Mouse (Mus musculus) mouse embryonic stem cell (cell line): ENCODE measurements around the gene Zranb1.

Source experiments
- in situ Hi-C, 2 experiments: fragments of 300-500 bp; cut with MboI; formaldehyde crosslinking; loops; 1 replicate in 1 of 2; 3 replicates in 1 of 2; pipeline ENCODE4 v1.14.3; 2019 to 2020; ENCODE audit warnings: low sequenced_read_pairs in 2 of 2, low pct_unique_long_range_greater_than_20kb in 1 of 2, mixed read lengths in 1 of 2; ENCODE audit not compliant: unreplicated experiment in 1 of 2

Gene Zranb1

DNA sequence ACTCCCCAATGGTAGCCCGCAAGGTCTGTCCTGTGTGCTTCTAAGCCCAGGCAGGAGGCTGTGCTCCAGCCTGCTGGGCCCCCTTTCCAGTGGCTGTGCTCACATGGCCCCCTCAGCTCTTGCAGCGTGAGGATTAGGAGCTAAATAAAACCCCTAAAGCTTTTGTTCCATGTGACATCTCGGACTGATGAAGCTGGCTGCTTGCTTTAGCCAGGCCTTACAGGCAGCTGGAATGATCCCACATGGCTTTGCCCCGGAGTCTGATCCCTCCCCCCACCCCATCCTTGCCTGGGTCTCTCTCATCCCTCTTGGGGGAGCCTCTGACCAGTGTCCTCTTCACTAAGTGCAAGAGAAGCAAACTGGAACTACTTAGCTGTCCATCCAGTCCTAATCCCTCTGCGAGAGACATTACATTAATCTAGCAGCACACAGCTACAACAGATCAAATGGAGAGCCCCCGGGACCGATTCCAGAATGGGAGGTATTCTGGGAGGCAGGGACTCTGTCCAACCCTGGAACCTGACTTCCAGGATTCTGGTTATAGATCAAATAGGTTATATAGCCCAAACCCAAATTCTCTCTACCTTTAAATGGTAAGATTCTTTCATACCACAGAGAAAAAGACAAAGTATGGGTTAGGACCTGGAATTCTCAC, 84.6 kb downstream of the Zranb1 start:
- in situ Hi-C loops, result no loop called here

DNA sequence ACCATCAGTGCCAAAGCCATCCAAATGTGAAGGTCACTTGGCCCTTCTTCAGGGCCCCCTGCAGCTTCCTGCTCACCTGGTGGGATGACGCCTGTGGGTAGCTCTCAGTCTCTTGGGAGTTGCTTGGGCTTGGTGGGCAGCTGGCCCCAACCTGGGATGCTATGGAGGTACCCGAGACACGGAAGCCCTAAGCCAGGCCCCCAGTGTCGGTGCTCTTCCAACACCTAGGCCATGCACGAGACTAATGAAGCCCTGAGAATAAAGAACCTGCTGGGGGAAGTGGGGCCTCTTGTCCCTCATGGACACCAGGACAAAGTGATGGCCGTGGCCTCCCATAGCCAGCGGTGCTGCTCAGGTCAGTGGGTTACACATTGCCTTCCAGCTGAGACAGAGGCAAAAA, 88.0 kb downstream of the Zranb1 start:
- in situ Hi-C loops, result no loop called here

- in situ Hi-C loops, result no loop called here
Measured at GRCm38 (mm10) chr7:133019481-133020020, 88.6 kb downstream of the Zranb1 start.

GRCm38 (mm10) chr7:133024694-133025093, 93.8 kb downstream of the Zranb1 start:
- in situ Hi-C loops, result no loop called here

- in situ Hi-C loops, result no loop called here
Measured at GRCm38 (mm10) chr7:133027930-133028329, 97.0 kb downstream of the Zranb1 start.

DNA sequence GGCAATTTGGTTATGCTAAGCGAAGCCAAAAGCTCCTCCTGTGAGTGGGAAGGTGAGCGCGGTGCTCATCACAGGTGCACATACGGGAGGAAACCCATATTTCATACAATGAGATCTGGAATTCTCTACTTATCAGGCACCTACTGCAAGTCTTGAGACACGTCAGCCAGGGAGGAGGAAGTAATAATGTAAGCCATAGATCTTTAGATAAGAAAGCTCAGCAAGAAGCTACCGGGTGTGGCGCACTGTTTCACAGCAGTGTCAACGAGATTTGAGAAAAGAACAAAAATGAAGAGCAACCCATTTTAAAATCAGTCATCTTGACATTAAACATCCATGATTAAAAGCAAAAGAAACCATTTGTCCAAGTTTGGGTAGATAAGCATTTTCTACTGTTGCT, 98.1 kb downstream of the Zranb1 start:
- in situ Hi-C loops, result no loop called here

GRCm38 (mm10) chr7:133029496-133030047, 98.6 kb downstream of the Zranb1 start:
- in situ Hi-C loops, result loop anchor here in 1 of 2 experiments (5.0 kb wide), 1 partner anchor 103 kb away; no protein-coding TSS in a partner anchor

DNA sequence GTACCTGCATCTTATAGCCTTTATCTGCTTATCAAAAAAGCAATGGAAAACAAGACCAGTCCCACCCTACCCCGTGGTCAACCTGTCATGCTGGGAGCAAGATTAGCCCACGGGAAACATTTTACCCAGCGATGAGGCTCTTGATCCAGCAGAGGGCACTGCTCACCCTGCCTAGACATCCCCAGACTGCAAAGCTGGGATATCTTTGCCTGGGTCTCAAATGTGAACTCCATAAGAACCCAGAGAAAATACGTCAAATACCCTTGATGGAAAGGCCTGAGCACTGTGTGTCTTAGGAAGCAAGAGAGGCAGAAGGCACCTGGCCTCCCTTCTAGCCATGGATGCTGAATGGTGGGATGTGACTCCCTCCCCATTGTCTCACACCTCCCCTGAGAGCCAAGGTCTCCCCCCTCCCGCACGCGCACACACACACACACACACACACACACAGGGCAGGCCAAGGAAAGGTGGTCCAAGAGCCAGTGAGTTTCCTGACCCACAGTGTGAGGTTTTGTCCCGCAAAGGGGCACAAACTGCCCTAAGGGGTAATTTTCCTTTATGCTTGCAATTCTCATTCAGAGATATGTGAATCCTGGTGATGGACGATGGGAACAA, 101.8 kb downstream of the Zranb1 start:
- in situ Hi-C loops, result loop anchor here in 1 of 2 experiments (5.0 kb wide), 1 partner anchor 100 kb away; no protein-coding TSS in a partner anchor

DNA sequence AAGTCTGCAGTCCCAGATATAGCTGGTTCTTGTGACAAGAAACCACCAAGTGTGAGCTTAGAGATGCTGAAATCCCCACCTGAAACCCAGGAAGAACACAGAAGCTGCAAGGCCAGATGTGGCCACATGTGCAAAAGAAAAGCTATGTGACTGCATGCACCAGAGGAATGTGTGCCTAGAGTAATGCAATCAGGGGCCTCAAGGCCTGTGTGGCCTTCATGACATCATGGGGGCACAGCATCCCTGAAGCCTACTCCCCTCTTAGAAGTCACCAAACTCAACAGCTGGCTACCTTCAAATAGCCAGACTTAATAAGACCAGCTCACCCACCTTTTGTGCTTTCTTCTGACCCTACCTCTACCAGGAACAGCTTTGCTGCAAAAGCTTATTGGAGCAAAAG, 105.0 kb downstream of the Zranb1 start:
- in situ Hi-C loops, result no loop called here
